Mouse (Mus musculus) lung, adult 18-20 months (tissue): Measurements from ENCODE around the gene Ifit1bl2.
"Not testable (repeated sequence)": the region's sequence is repeated elsewhere in the genome, so short reads cannot be mapped to it uniquely, and the experiment has no call there.

Source experiments
- DNase-seq, 2 experiments: peaks; one replicate each; pipeline ENCODE4 v3.0.0; 2022; ENCODE audit warnings: mixed read lengths in 2 of 2

The Ifit1bl2 gene

GRCm38 (mm10) chr19:34640623-34641022, at the start of gene Ifit1bl2, which contains the start of gene Ifit1:
Gene Ifit1bl2, minus strand, starts transcription at chr19:34640743.
Gene Ifit1, plus strand, starts transcription at chr19:34640871.
- peak; percentile 27 to 53 for DNase-seq

GRCm38 (mm10) chr19:34685530-34685929, 45.0 kb upstream of the Ifit1bl2 start:
- no peak for DNase-seq

GRCm38 (mm10) chr19:34684857-34685256, 44.3 kb upstream of the Ifit1bl2 start:
- peak; percentile 42 to 54 for DNase-seq

GRCm38 (mm10) chr19:34678428-34678827, 37.9 kb upstream of the Ifit1bl2 start:
- no peak for DNase-seq

- DNase-seq: peak; percentile 58 to 70
These were observed 32.9 kb upstream of the Ifit1bl2 start for GRCm38 (mm10) chr19:34673476-34673875.

GRCm38 (mm10) chr19:34666127-34666526, 25.6 kb upstream of the Ifit1bl2 start:
- peak; percentile 59 to 61 for DNase-seq

GRCm38 (mm10) chr19:34662740-34663139, 22.2 kb upstream of the Ifit1bl2 start:
- DNase-seq: no peak

- DNase-seq: peak; percentile 62 to 74
These were observed 21.5 kb upstream of the Ifit1bl2 start for GRCm38 (mm10) chr19:34662067-34662507.

GRCm38 (mm10) chr19:34656511-34657298, 16.2 kb upstream of the Ifit1bl2 start:
- no peak for DNase-seq

GRCm38 (mm10) chr19:34655227-34655805, 14.8 kb upstream of the Ifit1bl2 start:
- DNase-seq: no peak

GRCm38 (mm10) chr19:34650997-34651396, 10.5 kb upstream of the Ifit1bl2 start:
- DNase-seq: no peak

- DNase-seq: no peak
These were observed 9.7 kb upstream of the Ifit1bl2 start for GRCm38 (mm10) chr19:34650276-34650675.

GRCm38 (mm10) chr19:34647630-34648029, 7.1 kb upstream of the Ifit1bl2 start:
- DNase-seq: peak; percentile 68 to 69

GRCm38 (mm10) chr19:34642616-34643015, 2.1 kb upstream of the Ifit1bl2 start:
- DNase-seq: no peak

- DNase-seq: peak; percentile 48 to 63
These were observed 3.5 kb downstream of the Ifit1bl2 start for GRCm38 (mm10) chr19:34636933-34637557.

- no peak for DNase-seq
These were observed 7.1 kb downstream of the Ifit1bl2 start for GRCm38 (mm10) chr19:34633484-34633883.

GRCm38 (mm10) chr19:34631487-34631886, 9.1 kb downstream of the Ifit1bl2 start:
- DNase-seq: peak; percentile 35 to 63

GRCm38 (mm10) chr19:34627496-34627895, 13.0 kb downstream of the Ifit1bl2 start:
- no peak for DNase-seq

- no peak for DNase-seq
These were observed 15.9 kb downstream of the Ifit1bl2 start for GRCm38 (mm10) chr19:34624663-34625062.

- DNase-seq: no peak
These were observed 16.8 kb downstream of the Ifit1bl2 start for GRCm38 (mm10) chr19:34623781-34624180.

- no peak for DNase-seq
These were observed 19.7 kb downstream of the Ifit1bl2 start for GRCm38 (mm10) chr19:34620871-34621270.

- DNase-seq: not testable (repeated sequence)
These were observed 28.1 kb downstream of the Ifit1bl2 start for GRCm38 (mm10) chr19:34612243-34613001.

- DNase-seq: not testable (repeated sequence)
These were observed 30.4 kb downstream of the Ifit1bl2 start for GRCm38 (mm10) chr19:34610118-34610517.
